ENCODE assay signal across 27 mouse cellular contexts in the genomic region with DNA sequence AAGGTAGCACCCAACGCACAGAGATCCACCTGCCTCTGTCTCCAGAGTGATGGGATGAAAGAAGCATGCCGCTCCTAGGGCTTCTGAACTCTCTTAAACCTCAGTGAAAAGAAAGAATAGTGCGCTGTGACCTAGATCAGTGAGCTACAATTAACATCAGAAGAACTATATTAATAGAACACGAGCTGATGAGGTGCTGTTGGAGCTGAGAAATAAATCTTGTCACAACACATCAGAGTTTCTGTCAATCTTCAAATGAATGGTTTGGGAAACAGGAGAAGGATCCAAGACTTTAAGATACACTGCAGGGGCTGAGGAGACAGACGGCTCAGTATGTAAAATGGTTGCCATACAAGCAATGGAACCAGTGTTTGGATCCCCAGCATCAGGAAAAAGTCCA. TPM values are rescaled to one million over a fixed set of nuclear protein-coding genes. Genes with fewer than 3 reads are reported as not detected.
"Had no signal": no experiment of that assay in that cellular context is flagged by ENCODE, and none has a peak within 500 bp of the region (broad histone marks: within the 10 kb centered on the region; RNA-seq: fewer than 3 reads in every experiment).

No protein-coding gene starts in this region.

- H3K36me3 ChIP-seq: liver, embryonic 15.5 days had no signal

- DNase-seq: kidney, postnatal 25 days; layer of hippocampus, adult 9-11 months; liver; lung, adult 18-20 months; lung, postnatal 10 days; lung, postnatal 4 days; midbrain, embryonic 14.5 days; thymus, adult 18-20 months; thymus, postnatal 36 days had no signal

- H3K9ac ChIP-seq: limb, embryonic 13.5 days; liver, embryonic 12.5 days; liver, embryonic 15.5 days; lung, embryonic 15.5 days; neural tube, embryonic 12.5 days; neural tube, embryonic 15.5 days had no signal

- H3K27me3 ChIP-seq: limb, embryonic 13.5 days; liver, embryonic 15.5 days; lung, embryonic 15.5 days; neural tube, embryonic 12.5 days; neural tube, embryonic 15.5 days had no signal

- ATAC-seq: liver, embryonic 12.5 days had no signal

- H3K4me3 ChIP-seq: layer of hippocampus, adult 2 months; limb, embryonic 10.5 days; limb, embryonic 13.5 days; liver, embryonic 12.5 days; liver, embryonic 15.5 days; lung, embryonic 15.5 days; neural tube, embryonic 12.5 days; neural tube, embryonic 15.5 days had no signal

- H3K4me1 ChIP-seq: liver, embryonic 12.5 days; liver, embryonic 15.5 days had no signal

- H3K4me2 ChIP-seq: limb, embryonic 13.5 days; liver, embryonic 12.5 days; liver, embryonic 15.5 days; lung, embryonic 15.5 days; neural tube, embryonic 12.5 days; neural tube, embryonic 15.5 days had no signal

- H3K27ac ChIP-seq: kidney, postnatal 0 days; layer of hippocampus, adult 2 months; limb, embryonic 10.5 days; limb, embryonic 13.5 days; liver, embryonic 12.5 days; liver, embryonic 15.5 days; lung, embryonic 15.5 days; neural tube, embryonic 12.5 days; neural tube, embryonic 15.5 days had no signal

- H3K9me3 ChIP-seq: limb, embryonic 10.5 days; limb, embryonic 13.5 days; liver, embryonic 12.5 days; liver, embryonic 15.5 days; lung, embryonic 15.5 days; neural tube, embryonic 12.5 days; neural tube, embryonic 15.5 days had no signal

RNA-seq across cellular contexts. Expression of gene Irs1, which starts 19.0 kb away (rescaled TPM):
- total RNA-seq: megakaryocyte progenitor cell, adult 5-6 weeks; megakaryocyte-erythroid progenitor cell, adult 5-6 weeks had no signal

RNA-seq across cellular contexts. Expression of gene Gm9747, which starts 39.3 kb away (rescaled TPM):
- total RNA-seq: layer of hippocampus, adult 2 months; layer of hippocampus, postnatal 25 days; left cerebral cortex, adult 18-20 months; left cerebral cortex, postnatal 25 days; megakaryocyte progenitor cell, adult 5-6 weeks; megakaryocyte-erythroid progenitor cell, adult 5-6 weeks had no signal
- polyA plus RNA-seq: large intestine, adult 2 months; small intestine, adult 2 months; spleen, adult 2 months; testis, adult 2 months had no signal
